Mouse (Mus musculus) CH12.LX (cell line): Measurements from ENCODE around the gene Mybl2.

ENCODE experiments used
- CHD2 ChIP-seq: IDR thresholded peaks from 2 replicates; pipeline ENCODE4 v1.6.1; 2011; ENCODE audit warnings: low read length, improper control_type of control experiment
- CTCF ChIP-seq, 2 experiments: IDR thresholded peaks in 1 of 2; conservative IDR thresholded peaks in 1 of 2; 2 replicates each; pipeline ENCODE4 v1.5.1; 2011 to 2012; ENCODE audit warnings: low read depth in 2 of 2, low read length in 2 of 2, improper control_type of control experiment in 1 of 2, inconsistent platforms in 1 of 2, mild to moderate bottlenecking in 1 of 2, moderate library complexity in 1 of 2
- ELF1 ChIP-seq: IDR thresholded peaks from 2 replicates; pipeline ENCODE4 v1.6.1; 2014; ENCODE audit warnings: low read depth, mild to moderate bottlenecking, inconsistent platforms, low read length, improper control_type of control experiment
- EP300 ChIP-seq: IDR thresholded peaks from 2 replicates; pipeline ENCODE4 v1.6.1; 2011; ENCODE audit warnings: low read length, improper control_type of control experiment
- MAFK ChIP-seq: IDR thresholded peaks from 2 replicates; pipeline ENCODE4 v1.6.1; 2011; ENCODE audit warnings: low read length, improper control_type of control experiment; ENCODE audit not compliant: insufficient replicate concordance
- ZMIZ1 ChIP-seq: IDR thresholded peaks from 2 replicates; pipeline ENCODE4 v1.6.1; 2012; ENCODE audit warnings: low read depth, mild to moderate bottlenecking, inconsistent platforms, low read length, improper control_type of control experiment

DNA sequence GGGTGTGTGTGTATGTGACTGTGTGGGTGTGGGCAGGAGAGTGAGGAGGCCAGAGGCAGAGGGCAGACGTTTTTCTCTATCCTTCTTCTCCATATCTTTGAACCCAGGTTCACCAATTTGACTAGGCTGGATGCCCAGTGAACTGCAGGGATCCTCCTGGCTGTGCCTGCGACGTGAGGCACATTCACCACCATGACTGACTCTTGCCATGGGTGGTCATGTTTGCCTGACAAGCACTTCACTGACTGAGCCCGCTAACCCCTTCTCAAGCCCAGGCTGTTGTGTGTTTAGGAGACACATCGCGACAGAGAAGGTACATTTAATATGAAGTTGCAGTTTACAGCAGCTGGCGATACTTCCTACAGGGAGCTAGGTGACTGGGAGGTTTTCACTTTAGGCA, 47.7 kb downstream of the Mybl2 start:
- TF ChIP-seq CTCF (conservative IDR thresholded peaks at IDR 0.05 in 1 of 2, IDR thresholded peaks at IDR 0.05 in 1 of 2; ENCODE audit: low read depth in 2 of 2, low read length in 2 of 2) (no peak), EP300 (no peak), ELF1 (no peak), CHD2 (no peak), MAFK (no peak), ZMIZ1 (no peak)
